Mouse (Mus musculus) heart, adult 2 months (tissue): ENCODE results near the gene Naa38. TPM values are rescaled to one million over a fixed set of nuclear protein-coding genes. Genes with fewer than 3 reads are reported as not detected.

Experiments
- DNase-seq, 2 experiments: peaks; one replicate each; pipeline ENCODE4 v3.0.0; 2021
- H3K27ac ChIP-seq: fragments of 200-600 bp; 2 replicates; pipeline ENCODE4 v1.8.1; 2022
- H3K27me3 ChIP-seq: fragments of 200-500 bp; 2 replicates; pipeline ENCODE4 v1.6.1; 2012; ENCODE audit warnings: mild to moderate bottlenecking, low read length, inconsistent platforms, mixed read lengths; ENCODE audit not compliant: control insufficient read depth, insufficient read depth
- H3K36me3 ChIP-seq: fragments of 200-500 bp; 2 replicates; pipeline ENCODE4 v1.6.1; 2012; ENCODE audit warnings: low read length, inconsistent platforms; ENCODE audit not compliant: control insufficient read depth, insufficient read depth
- H3K4me1 ChIP-seq: fragments of 200-500 bp; 2 replicates; pipeline ENCODE4 v1.6.1; 2011; ENCODE audit warnings: low read length; ENCODE audit not compliant: control insufficient read depth, insufficient read depth
- H3K4me3 ChIP-seq: fragments of 200-600 bp; 2 replicates; pipeline ENCODE4 v1.8.1; 2022
- H3K79me2 ChIP-seq: fragments of 200-500 bp; replicated peaks from 2 replicates; pipeline ENCODE4 v1.6.1; 2012; ENCODE audit warnings: mild to moderate bottlenecking, inconsistent platforms, low read length, moderate library complexity, mixed read lengths; ENCODE audit not compliant: control insufficient read depth, insufficient read depth
- H3K9ac ChIP-seq: fragments of 200-500 bp; 2 replicates; pipeline ENCODE4 v1.6.1; 2012; ENCODE audit warnings: low read depth, mild to moderate bottlenecking, control low read depth, inconsistent platforms, low read length, mixed read lengths
- CTCF ChIP-seq: fragments of 200-600 bp; IDR thresholded peaks from 2 replicates; pipeline ENCODE4 v1.8.1; 2022; ENCODE audit warnings: antibody characterized with exemption, mild to moderate bottlenecking, moderate library complexity
- EP300 ChIP-seq: fragments of 200-500 bp; IDR thresholded peaks from 2 replicates; pipeline ENCODE4 v1.6.1; 2011; ENCODE audit warnings: low read depth, low read length, control low read depth; ENCODE audit not compliant: insufficient read depth
- POLR2A ChIP-seq: fragments of 200-500 bp; IDR thresholded peaks from 2 replicates; pipeline ENCODE4 v1.6.1; 2011; ENCODE audit warnings: mild to moderate bottlenecking, low read depth, low read length, control low read depth; ENCODE audit not compliant: insufficient read depth
- WGBS: fragments of 180-500 bp; shearing (Covaris S2); methylation state at CpG from one replicate; pipeline ENCODE4 v1.1.7; 2018; 5-methylcytosine and 5-hydroxymethylcytosine counted together
- intact Hi-C: fragments of 180-260 bp; cut with DNase I; formaldehyde crosslinking; loops from one replicate; pipeline ENCODE4 v1.15.1; 2025
- polyA plus RNA-seq: library from polyadenylated mRNA; depleted of rRNA; stranded (reverse); fragments of >200 nt; gene quantifications from 2 replicates; pipeline ENCODE4 v1.2.3, GENCODE M21; 2012
- total RNA-seq, 2 experiments: library from RNA; stranded (reverse); gene quantifications; 2 replicates each; pipeline ENCODE4 v1.2.3; 2021

Gene Naa38
- total and polyA plus RNA-seq, 3 experiments: 102 to 145 (median 113) TPM

DNA sequence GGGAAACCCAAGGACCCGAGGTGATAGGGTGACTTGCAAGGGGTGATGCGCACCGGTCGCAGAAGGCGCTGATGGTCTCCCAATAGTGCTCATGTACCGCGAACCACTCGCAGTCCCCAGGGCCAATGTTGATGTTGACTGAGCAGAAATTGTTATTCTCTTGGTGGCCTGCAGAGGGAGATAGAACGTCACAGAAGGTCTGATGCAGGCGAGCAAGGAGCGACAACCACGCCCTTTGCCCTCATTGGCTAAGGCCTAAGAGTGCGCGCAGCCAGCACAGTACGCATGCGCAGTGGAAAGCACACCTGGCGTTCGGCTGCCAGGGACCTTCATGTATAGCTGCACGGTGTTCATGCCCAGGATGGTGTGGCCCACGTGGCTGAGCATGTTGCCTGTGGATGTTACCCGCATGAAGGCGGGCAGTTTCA lies 5.9 kb downstream of the Naa38 start:
- intact Hi-C loops: loop anchor here (1.0 to 10.0 kb wide), 4 partner anchors 18 to 296 kb away; no protein-coding TSS in a partner anchor

DNA sequence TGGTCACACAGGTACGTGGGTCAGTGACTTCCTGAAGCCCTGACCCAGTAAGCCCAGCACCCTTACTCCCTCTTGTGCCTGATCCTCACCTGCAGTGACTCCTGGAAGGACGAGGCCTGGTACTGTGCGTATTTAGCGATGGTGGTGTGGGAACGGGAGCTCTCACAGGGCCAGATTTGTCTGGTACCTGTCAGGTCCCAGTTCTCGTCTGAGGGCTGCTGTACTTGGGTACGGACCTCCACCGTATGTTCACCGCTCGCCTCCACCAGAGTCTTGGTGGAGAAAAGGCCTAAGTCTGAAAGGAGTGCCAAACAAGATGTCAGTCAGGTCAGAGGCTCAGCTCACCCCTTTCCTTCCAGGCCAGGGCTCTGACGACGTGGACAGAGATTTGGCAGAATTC lies 6.7 kb downstream of the Naa38 start:
- H3K79me2 ChIP-seq: no peaks in the 10 kb centered on the region
- peak in 1 of 2 experiments; percentile 8 for DNase-seq
- 83% methylated on average over 12 of the region's 12 CpGs for WGBS
- H3K4me1 ChIP-seq: peaks cover 3% of the 10 kb centered on the region
- no peak overlapping the region for H3K9ac ChIP-seq
- H3K27ac ChIP-seq: no peak overlapping the region
- no peak overlapping the region for H3K4me3 ChIP-seq
- no peaks in the 10 kb centered on the region for H3K27me3 ChIP-seq
- intact Hi-C loops: loop anchor here (1.0 to 10.0 kb wide), 4 partner anchors 17 to 297 kb away; no protein-coding TSS in a partner anchor
- no peaks in the 10 kb centered on the region for H3K36me3 ChIP-seq
- TF ChIP-seq EP300 (no peak), POLR2A (0 out of 2 replicates have a peak, but pooled peaks have one; percentile 22)

More for the DNA sequence above, 5.9 kb downstream of the Naa38 start:
- Histone ChIP-seq H3K27me3 (no peaks in the 10 kb centered on the region), H3K27ac (peak overlapping the region; percentile 42), H3K4me3 (no peak overlapping the region), H3K79me2 (no peaks in the 10 kb centered on the region), H3K36me3 (no peaks in the 10 kb centered on the region), H3K9ac (no peak overlapping the region), H3K4me1 (peaks cover 3% of the 10 kb centered on the region)
- 17% methylated on average over 22 of the region's 22 CpGs for WGBS
- DNase-seq: peak; percentile 82 to 89
- TF ChIP-seq EP300 (peak; percentile 100), CTCF (peak; percentile 94), POLR2A (peak; percentile 64; the same call in 1 of the 2 replicates)

DNA sequence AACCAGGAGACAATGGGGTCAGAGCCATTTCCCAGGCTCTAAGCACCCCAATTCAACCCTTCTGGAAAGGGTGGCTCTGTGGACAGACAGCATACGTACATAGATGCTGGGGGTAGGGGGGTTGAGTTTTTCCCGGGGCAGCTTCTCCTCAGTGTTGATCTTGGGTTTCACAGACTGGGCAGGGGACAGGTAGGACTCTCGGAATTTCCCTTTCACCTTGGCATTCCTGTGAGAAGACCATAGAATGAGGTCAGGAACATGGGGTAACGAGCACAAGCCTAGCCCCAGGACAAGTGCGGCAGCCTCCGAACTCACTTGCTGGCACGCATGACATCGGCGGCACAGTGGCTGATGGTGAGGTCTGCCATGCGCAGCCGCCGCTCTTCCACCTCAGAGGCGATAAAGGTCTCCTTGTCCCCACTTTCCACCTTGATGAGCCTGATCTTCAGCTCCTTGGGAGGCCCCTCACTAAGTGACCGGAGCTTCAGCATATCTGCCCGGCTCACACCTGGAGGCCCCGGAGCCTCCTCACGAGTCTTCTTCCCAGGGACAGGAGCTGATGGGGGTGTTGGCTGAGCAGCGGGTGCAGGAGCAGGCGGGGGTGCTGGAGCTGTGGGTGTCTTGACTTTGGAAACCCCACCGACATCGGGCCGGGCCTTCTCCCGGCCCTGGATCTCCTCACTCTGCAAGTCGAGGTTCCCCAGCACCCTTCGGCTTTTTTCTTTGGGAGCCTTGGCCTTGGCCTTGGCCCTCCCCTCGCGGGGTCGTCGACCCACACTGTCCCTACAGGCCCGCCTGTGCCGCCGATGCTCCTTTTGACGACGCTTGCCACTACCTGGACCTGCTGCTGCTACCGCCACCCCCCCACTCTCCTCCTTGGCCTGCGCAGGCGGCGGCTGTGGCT lies 8.7 kb downstream of the Naa38 start:
- intact Hi-C loops: loop anchor here (10.0 kb wide), 1 partner anchor 299 kb away; no protein-coding TSS in a partner anchor
- no peaks in the 10 kb centered on the region for H3K79me2 ChIP-seq
- no peak overlapping the region for H3K27ac ChIP-seq
- peak in 1 of 2 experiments; percentile 6 for DNase-seq
- no peaks in the 10 kb centered on the region for H3K27me3 ChIP-seq
- TF ChIP-seq POLR2A (no peak), CTCF (no peak), EP300 (no peak)
- H3K9ac ChIP-seq: no peak overlapping the region
- H3K4me3 ChIP-seq: no peak overlapping the region
- 89% methylated on average over 38 of the region's 38 CpGs for WGBS
- peaks cover 7% of the 10 kb centered on the region for H3K4me1 ChIP-seq
- peaks cover 3% of the 10 kb centered on the region; the same call in 1 of the 2 replicates for H3K36me3 ChIP-seq

DNA sequence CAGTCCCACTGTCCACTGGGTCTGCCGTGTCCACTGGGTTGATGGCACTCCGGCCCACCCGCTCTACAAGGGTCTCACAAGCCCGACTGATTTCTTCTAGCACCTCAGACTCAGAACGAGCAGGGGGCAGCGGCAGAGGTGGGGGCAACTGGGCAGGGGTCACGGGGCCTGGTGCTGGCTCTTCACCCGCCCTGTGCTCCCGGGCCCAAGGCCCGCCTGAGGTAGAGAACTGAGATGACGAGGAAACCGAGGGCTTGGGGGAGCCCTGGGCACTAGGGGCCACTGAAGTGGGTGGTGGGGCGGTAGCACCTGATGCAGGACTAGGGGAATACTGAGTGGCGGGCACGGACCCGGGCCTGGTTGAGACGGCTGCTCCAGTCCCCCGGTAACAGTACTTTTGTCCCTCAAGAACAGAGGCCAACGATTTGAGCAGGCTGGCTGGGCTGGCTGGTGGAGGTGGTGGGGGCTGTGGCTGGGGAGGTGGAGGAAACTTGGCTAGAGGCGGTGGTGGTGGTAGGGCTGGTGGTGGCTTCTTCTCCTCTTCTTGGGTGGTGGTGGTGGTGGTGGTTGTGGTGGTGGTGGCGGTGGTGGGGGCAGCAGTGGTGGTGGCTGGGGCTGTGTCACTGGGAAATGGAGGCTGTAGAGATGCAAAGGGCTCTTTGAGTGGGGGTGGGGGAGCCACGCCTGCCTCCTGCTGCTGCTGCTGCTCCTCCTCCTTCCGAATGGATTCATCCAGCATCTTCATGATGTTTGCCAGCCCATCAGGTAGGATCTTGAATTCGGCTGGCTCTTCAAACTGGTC lies 9.5 kb downstream of the Naa38 start:
- H3K4me3 ChIP-seq: no peak overlapping the region
- TF ChIP-seq POLR2A (no peak), CTCF (no peak), EP300 (no peak)
- peaks cover 7% of the 10 kb centered on the region for H3K4me1 ChIP-seq
- H3K36me3 ChIP-seq: peaks cover 3% of the 10 kb centered on the region; the same call in 1 of the 2 replicates
- H3K27ac ChIP-seq: no peak overlapping the region
- intact Hi-C loops: loop anchor here (10.0 kb wide), 1 partner anchor 300 kb away; no protein-coding TSS in a partner anchor
- peak in 1 of 2 experiments; percentile 8 for DNase-seq
- no peak overlapping the region for H3K9ac ChIP-seq
- 90% methylated on average over 22 of the region's 24 CpGs for WGBS
- H3K27me3 ChIP-seq: no peaks in the 10 kb centered on the region
- no peaks in the 10 kb centered on the region for H3K79me2 ChIP-seq

DNA sequence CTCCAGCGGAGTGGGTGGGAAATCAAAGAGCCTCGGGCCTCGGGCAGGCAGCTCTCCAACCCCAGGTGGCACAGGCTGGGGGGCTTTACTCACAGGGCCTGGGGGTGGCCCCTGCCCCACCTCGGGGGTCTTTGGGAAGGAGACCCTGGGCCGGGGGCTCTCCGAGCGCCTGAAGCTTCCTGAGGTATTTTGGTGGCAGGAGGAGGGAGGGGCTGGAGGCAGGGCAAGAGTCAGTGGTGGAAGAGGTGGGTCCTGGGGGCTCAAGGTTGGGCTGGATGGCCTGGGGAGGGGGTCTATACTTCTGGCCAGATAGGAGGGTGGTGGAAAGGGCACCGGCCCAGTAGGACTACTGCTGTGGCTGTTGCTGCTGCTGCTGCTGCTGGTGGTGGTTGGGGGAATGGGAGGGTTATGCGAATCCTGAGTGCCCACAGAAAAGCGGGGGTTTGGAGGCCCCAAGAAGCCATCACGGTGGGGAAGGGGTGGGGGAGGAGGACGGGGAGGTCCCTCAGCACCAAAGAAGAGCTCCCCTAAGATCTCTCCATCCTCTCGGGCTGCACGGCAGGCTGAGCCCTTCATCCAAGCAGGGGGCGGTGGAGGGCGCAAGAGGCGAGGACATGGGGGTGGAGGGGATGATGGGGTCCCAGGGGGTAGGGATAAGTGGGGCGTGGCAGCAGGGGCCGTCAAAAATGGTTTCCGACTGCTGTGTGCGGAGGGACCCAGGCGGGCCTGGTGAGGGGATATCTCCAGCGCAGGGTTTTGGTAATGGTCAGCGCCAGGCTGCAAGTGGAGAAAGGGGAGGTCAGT lies 10.3 kb downstream of the Naa38 start:
- intact Hi-C loops: loop anchor here (2.0 to 10.0 kb wide), 2 partner anchors 15 to 301 kb away; no protein-coding TSS in a partner anchor
- no peak for DNase-seq
- Histone ChIP-seq H3K9ac (no peak overlapping the region), H3K79me2 (no peaks in the 10 kb centered on the region), H3K4me3 (no peak overlapping the region), H3K27me3 (no peaks in the 10 kb centered on the region), H3K27ac (no peak overlapping the region), H3K4me1 (peaks cover 7% of the 10 kb centered on the region), H3K36me3 (peaks cover 3% of the 10 kb centered on the region; the same call in 1 of the 2 replicates)
- TF ChIP-seq EP300 (no peak), POLR2A (no peak), CTCF (no peak)
- WGBS: 92% methylated on average over 24 of the region's 24 CpGs
